Mouse (Mus musculus): Measurements from ENCODE around the gene Cipc.

Gene Cipc

DNA sequence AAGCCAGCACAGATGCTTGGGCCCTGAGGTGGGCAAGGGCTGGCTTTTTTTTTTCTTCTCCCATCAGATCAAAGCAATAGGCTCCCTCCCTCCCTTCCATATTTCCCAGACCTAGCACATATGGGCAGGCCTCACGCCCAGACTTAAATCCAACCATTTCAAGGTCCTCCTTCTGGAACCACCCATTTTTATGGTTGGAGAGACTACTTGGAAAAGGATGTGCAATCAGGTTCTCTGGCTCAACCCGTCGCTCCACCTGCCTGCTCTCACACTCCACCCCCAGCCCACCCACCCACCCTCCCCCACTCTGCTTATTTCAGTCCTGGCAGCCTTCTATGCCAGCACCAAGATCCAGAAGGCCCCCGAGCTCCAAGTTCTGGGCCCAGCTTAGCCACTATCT is 39.7 kb downstream of the Cipc start:
- DNase-seq (ENCODE audit: extremely low read depth, insufficient read length, low spot score), result no peak

DNA sequence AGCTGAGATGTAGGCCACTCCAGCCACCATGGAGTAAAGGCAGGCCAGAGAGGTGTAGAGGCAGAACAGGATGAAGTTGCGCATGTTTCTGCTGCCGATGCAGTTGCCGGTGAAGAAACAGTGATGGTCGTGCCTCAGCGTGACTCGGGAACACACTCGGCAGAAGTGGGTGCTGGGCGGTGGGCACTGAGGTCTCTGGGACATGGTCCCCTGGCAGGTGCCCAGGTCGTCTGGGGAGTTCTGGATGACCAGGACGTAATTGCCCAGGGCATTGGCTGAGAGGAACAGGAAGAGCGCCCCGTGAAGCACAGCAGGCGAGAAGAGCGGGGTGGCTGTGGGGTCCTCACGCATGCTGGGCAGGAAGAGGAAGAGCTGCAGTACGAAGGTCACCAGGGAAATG is 41.4 kb downstream of the Cipc start:
- DNase-seq (ENCODE audit: extremely low read depth, insufficient read length, low spot score), result no peak

GRCm38 (mm10) chr12:86989378-86989777 is 42.5 kb downstream of the Cipc start:
- no peak for DNase-seq (ENCODE audit: extremely low read depth, insufficient read length, low spot score)

DNA sequence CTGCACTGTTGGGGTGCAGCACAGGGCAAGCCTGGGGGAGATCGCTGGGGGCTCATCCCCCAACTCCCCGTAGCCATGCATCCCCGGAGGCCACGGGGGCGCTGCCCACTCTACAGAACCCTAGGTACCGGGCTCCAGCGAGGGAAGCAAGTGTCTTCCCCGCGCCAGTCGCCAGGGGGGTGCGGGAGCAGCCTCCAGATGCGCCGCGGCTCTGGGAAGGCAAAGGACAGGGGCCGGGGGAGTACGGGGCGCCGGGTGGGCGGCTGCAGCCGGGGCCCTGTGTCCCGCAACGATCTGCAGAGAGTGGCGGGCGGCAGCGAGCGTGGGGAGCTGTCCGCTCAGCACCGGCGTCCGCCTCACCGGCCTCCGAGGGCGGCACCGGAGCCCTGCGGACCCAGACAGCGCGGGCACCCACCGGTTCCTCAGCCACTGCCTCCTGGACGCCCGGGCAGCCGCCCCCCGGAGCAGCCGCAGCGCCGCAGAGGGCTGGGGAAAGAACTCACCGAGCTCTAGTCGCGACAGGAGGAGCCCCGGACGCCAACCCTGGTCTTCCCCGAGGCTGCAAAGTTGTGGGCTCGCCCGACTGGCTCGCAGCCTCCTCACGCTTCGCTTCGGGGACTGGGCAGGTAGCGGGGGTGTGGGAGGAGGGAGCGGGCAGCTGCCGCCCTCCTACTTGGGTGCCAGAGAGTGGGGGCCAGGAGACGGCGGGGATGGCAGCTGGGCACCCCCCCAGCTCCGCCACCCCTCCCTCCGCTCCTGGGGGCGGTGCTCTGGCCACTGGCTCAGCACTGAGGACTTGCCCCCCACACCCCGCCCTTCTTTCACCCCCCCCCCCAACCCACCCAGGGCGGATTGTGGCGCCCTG is 43.3 kb downstream of the Cipc start, which contains the start of gene Zdhhc22:
Gene Zdhhc22 (minus strand): TSS at position 541 of the 865 bp plus-strand sequence.
- DNase-seq (ENCODE audit: extremely low read depth, insufficient read length, low spot score), result no peak

GRCm38 (mm10) chr12:86990755-86991110 is 43.9 kb downstream of the Cipc start:
- DNase-seq (ENCODE audit: extremely low read depth, insufficient read length, low spot score), result no peak

DNA sequence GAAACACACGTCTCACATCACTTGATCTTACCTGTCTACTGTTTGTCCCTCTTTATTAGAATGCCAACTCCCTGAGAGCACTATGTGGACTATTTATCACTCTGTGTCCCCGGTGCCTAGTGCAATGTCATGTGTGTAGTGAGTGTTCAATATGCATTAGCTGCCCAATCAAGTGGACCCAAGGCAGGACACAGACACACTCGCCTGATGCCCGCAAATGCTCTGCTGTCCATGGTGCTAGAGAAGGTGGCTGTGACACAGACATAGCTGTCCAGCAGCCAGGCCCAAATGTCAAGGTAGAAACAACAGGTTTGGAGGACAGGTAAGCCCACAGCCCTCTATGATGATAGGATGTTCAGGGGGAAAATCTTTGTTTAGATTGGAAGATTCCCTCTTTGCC is 47.3 kb downstream of the Cipc start:
- DNase-seq (ENCODE audit: extremely low read depth, insufficient read length, low spot score), result no peak

GRCm38 (mm10) chr12:86994776-86995175 is 47.9 kb downstream of the Cipc start:
- DNase-seq (ENCODE audit: extremely low read depth, insufficient read length, low spot score), result no peak

DNA sequence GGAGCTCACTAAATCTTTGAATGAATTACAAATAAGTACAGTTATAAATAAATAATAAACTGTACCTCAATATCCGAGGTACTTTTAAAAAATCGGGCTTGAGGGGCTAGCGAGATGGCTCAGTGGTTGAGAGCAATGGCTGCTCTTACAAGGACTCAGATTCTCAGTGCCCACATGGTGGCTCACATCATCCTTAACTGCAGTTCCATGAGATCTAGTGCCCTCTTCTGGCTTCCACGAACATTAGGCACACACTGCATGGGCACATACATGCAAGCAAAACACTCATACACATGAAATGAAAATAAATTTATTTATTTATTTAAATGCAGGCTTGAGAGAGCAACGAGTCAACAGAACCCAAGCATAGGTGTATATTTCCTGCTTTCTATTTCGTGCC is 49.1 kb downstream of the Cipc start:
- DNase-seq (ENCODE audit: extremely low read depth, insufficient read length, low spot score), result no peak

- no peak for DNase-seq (ENCODE audit: extremely low read depth, insufficient read length, low spot score)
Observed at GRCm38 (mm10) chr12:86998699-86999098, 51.9 kb downstream of the Cipc start.

DNA sequence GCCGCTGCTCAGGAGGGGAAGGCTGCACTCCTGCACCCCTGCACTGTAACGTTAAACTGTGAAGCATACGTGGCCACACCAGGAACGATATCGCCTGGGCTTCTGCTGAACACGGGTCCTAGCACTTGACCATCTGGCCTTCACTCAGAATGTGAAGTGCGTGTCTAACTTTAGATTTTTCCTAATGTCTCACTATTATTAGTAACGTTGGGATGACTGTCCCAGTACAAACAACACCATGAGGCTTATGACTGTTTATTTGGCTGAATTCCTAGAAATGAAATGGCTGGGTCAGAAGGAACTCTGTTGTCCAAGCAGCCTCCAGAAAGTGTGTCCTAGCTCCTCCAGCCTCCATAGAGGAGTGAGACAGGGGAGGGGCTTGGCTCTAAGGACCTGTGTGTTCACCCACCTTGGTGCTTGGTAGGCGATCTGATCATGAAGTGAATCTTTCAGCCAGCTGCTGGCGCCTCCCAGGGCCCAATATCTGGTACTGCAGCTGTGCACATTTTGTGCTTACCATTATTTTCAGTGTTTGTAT is 52.5 kb downstream of the Cipc start:
- peak; percentile 39 for DNase-seq (ENCODE audit: extremely low read depth, insufficient read length, low spot score)

GRCm38 (mm10) chr12:87000151-87000839 is 53.5 kb downstream of the Cipc start:
- DNase-seq (ENCODE audit: extremely low read depth, insufficient read length, low spot score), result no peak

DNA sequence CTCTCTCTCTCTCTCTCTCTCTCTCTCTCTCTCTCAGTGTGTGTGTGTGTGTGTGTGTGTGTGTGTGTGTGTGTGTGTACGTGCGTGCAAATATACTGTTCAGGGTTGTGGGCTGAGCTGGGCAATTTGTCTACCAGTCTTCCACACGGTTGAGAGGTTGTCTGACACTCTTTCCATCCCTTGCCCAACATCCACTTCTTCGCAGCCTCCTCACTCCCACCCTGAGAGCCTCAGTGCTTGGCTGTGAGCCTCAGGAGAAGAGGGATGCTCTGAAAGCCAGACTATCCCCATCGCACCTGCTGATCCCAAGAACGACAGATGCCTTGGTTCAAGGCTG is 54.0 kb downstream of the Cipc start:
- DNase-seq (ENCODE audit: extremely low read depth, insufficient read length, low spot score), result no peak

DNA sequence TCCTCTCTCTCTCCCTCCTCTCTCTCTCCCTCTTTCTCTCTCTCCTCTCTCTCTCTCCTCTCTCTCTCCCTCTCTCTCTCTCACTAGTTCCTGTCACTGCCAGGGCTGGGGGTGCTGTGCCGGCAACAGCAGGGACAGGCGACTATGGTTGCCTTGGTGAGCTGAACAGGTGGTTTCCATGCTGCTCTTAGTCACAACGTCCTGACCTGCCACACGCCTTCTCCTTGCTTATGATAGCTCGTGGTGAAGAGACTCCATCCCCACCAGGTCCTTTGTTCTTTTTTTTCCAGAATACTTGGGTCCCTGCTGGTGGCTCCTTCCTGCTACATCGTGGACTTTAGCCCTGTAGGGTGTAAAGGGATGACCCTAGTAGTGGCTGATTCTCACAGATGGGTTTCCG is 55.4 kb downstream of the Cipc start:
- DNase-seq (ENCODE audit: extremely low read depth, insufficient read length, low spot score), result no peak

- DNase-seq (ENCODE audit: extremely low read depth, insufficient read length, low spot score), result no peak
Observed at GRCm38 (mm10) chr12:87002815-87003214, 56.0 kb downstream of the Cipc start.

DNA sequence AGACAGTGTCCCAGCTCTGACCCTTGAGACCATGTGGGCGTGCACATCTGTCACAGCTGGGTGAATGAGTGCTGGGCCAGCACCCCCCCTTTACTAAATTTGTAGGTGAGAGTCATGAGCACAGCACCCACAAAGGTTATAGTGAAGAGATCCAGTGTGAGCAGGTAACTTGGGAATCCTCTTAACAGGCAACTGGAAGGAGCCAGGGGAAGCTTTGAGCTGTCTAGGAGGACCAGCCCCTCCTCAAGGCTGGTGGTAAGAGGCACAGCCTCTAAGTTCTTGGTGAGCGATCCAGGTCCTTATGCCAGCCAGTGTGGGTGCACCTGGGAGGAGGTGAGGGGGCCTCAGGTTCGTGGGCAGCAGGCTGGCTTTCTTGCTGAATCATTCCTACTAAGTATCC is 56.8 kb downstream of the Cipc start:
- DNase-seq (ENCODE audit: extremely low read depth, insufficient read length, low spot score), result no peak

DNA sequence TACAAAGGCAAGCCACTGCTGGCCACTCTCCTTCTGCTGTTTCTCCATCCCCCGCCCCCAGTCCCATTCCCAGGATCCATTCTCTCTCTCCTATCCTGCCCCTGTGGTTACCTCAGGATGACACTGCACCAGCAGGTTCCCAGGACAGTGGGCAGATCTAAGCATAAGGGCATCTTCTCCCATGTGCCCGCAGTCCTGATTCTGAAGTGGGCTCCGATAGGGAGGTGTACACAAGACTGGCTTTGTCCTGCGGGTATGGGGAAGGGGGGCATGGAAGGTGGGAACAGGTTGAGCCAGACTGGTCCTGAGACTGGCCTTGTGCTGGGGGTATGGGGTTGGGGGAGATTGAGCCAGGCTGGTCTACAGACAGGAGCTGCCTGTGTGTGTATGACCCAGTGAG is 57.8 kb downstream of the Cipc start:
- DNase-seq (ENCODE audit: extremely low read depth, insufficient read length, low spot score), result no peak

All from 3134 (cell line).